Mouse (Mus musculus) liver, embryonic 11.5 days (tissue): ENCODE measurements around the gene Slc44a1. TPM values are rescaled to one million over a fixed set of nuclear protein-coding genes. Genes with fewer than 3 reads are reported as not detected.

Experiments
- ATAC-seq: fragments of 200-750 bp; cut with Nextera tagmentation; replicated peaks from 2 replicates; pipeline ENCODE4 v1.8.0; 2017; ENCODE audit warnings: moderate number of reproducible peaks, mild to moderate bottlenecking, moderate TSS enrichment, moderate library complexity; ENCODE audit not compliant: low FRiP score
- DNase-seq: peaks from one replicate; pipeline ENCODE4 v3.0.0-alpha.2; 2017; ENCODE audit warnings: low spot score
- H3K27ac ChIP-seq: fragments of 300-500 bp; sonication (generic); 2 replicates; pipeline ENCODE4 v1.5.1; 2014; ENCODE audit warnings: mild to moderate bottlenecking, low read depth, low read length, control low read depth
- H3K27me3 ChIP-seq: fragments of 300-500 bp; sonication (generic); replicated peaks from 2 replicates; pipeline ENCODE4 v1.6.1; 2014; ENCODE audit warnings: low read length, mixed read lengths; ENCODE audit not compliant: control insufficient read depth, insufficient read depth
- H3K36me3 ChIP-seq: fragments of 300-500 bp; sonication (generic); 2 replicates; pipeline ENCODE4 v1.6.1; 2014; ENCODE audit warnings: mild to moderate bottlenecking, low read length, moderate library complexity, mixed read lengths; ENCODE audit not compliant: control insufficient read depth, insufficient read depth
- H3K4me1 ChIP-seq: fragments of 300-500 bp; sonication (generic); replicated peaks from 2 replicates; pipeline ENCODE4 v1.6.1; 2014; ENCODE audit warnings: low read length, mixed read lengths; ENCODE audit not compliant: control insufficient read depth, insufficient read depth
- H3K4me2 ChIP-seq: fragments of 300-500 bp; sonication (generic); 2 replicates; pipeline ENCODE4 v1.6.1; 2014; ENCODE audit warnings: mild to moderate bottlenecking, control low read depth, moderate library complexity
- H3K4me3 ChIP-seq: fragments of 300-500 bp; sonication (generic); 2 replicates; pipeline ENCODE4 v1.5.1; 2014; ENCODE audit warnings: low read depth, low read length, control low read depth
- H3K9ac ChIP-seq: fragments of 300-500 bp; sonication (generic); 2 replicates; pipeline ENCODE4 v1.6.1; 2014; ENCODE audit warnings: low read depth, low read length, control low read depth
- H3K9me3 ChIP-seq: fragments of 300-500 bp; sonication (generic); 2 replicates; pipeline ENCODE4 v1.6.1; 2016; ENCODE audit warnings: low read length, inconsistent platforms, mixed read lengths; ENCODE audit not compliant: control insufficient read depth
- WGBS: fragments of 180-500 bp; shearing (Covaris S2); extraction: QIAGEN DNeasy Blood & Tissue Kit; methylation state at CpG from one replicate; pipeline ENCODE4 v1.1.7; 2014; 5-methylcytosine and 5-hydroxymethylcytosine counted together
- polyA plus RNA-seq: library from polyadenylated mRNA; unstranded; fragments of >200 nt; fragmentation: Nextera tagmentation; extraction: Ambion mirVana; gene quantifications from 2 replicates; pipeline ENCODE4 v1.2.1, GENCODE M21; 2014

Gene Slc44a1
- polyA plus RNA-seq, 1 experiment from 2014 or later = 19.2 TPM

DNA sequence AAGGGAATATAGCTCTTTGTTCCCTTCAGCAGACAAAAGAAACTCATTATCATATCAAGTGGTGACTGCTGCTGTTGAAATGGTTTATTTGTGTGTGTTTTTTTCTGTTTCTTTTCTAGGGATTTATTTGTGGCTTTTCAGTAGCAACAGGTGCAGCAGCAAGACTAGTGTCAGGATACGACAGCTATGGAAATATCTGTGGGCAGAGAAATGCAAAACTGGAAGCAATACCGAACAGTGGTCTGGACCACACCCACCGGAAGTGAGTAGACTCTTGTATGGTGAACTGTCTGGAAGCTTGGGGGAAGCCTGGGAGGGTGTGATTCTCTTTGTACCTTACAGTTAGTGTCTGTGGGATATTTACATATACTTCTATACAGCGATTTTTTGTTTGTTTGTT lies 51.1 kb downstream of the Slc44a1 start:
- Histone ChIP-seq H3K4me1 (no peaks in the 10 kb centered on the region; the same call in 1 of the 2 replicates), H3K27me3 (no peaks in the 10 kb centered on the region), H3K4me2 (no peak overlapping the region), H3K36me3 (no peaks in the 10 kb centered on the region), H3K27ac (no peak overlapping the region), H3K9me3 (no peaks in the 10 kb centered on the region), H3K4me3 (no peak overlapping the region), H3K9ac (no peak overlapping the region)
- ATAC-seq (no peak), DNase-seq (no peak)
- 58% methylated on average over 4 of the region's 4 CpGs for WGBS

DNA sequence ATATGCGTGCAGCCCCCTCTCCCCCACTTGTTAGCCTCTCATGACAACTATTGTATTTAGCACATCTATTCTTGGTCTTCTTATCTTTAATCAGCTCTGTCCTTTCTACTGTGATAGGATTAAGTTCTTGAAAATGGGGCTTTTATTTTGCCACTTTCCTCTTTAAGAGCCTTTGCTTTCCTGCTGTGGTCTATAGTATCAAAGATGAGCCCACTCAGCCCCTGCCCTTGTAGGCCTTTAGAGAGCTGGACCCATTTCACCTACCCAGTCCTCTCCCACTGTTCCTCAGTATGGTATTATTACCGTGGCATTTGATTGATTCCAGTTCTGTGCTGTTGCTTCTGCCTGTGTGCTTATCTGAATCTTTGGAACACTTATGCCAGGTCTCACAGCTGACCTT lies 55.4 kb downstream of the Slc44a1 start:
- H3K4me2 ChIP-seq = no peak overlapping the region
- H3K4me3 ChIP-seq = no peak overlapping the region
- H3K27me3 ChIP-seq = no peaks in the 10 kb centered on the region
- no peaks in the 10 kb centered on the region; the same call in 1 of the 2 replicates for H3K4me1 ChIP-seq
- no peaks in the 10 kb centered on the region for H3K36me3 ChIP-seq
- no peak overlapping the region for H3K9ac ChIP-seq
- WGBS = 56% methylated on average over 2 of the region's 2 CpGs
- H3K9me3 ChIP-seq = no peaks in the 10 kb centered on the region
- DNase-seq = no peak
- H3K27ac ChIP-seq = no peak overlapping the region
- no peak for ATAC-seq

DNA sequence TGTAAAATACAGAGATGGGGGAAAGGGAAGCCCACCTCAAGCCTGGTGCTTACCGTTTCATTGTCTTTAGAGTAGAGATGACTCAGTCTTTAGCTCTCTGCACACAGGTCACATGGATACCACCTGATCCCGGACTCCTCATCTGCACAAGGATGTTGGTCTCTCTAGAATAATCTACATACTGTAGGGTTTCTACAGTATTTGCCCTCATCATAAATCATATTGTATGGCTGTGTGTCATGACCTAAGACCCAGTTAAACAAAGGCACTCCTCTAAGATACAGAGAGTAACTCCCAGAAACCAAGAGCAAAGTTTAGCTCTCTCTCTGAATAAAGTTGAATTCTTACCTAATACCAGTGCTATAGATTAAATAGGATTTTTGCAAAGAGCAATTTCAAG lies 62.6 kb downstream of the Slc44a1 start:
- DNase-seq = no peak
- no peak for ATAC-seq
- 91% methylated on average over 2 of the region's 2 CpGs for WGBS

DNA sequence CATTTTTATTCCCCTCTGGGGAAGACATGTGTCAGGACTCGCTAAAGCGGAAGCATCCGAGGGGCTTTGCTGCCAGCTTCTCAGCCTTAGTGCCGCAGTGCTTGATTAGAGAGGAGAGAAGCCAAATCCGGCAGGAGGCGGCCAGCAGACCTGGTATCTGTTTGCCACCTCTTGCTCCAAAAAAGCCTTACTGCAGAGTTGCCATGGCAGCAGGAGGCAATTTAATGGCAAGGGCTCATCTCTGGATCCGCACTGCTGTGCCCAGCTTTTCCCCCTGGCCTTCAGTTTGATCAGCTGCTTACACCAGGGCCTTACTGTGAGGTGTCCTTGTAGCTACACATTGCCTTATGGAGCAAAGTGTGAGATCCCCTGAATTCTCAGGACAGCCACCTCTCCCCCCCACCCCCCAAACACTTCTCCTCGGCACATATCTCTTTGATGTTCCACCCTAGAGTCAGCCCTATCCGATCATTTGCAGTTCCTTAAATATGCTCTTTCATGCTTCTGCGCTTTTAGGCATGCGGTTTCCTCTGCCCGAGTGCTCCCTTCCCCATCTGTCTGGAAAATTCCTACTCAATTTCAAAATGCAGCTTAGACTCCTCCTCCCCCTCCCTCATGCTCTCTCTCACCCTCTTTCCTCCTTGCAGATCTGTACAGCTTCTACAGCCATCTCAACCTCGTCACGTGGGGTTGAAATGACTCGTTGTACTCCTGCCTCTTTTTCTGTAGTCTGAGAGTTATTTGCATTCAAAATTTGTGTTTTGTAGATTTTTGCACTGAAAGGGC lies 72.1 kb downstream of the Slc44a1 start:
- H3K36me3 ChIP-seq = no peaks in the 10 kb centered on the region
- DNase-seq (no peak), ATAC-seq (no peak)
- H3K9me3 ChIP-seq = no peaks in the 10 kb centered on the region
- H3K4me1 ChIP-seq = peaks cover 9% of the 10 kb centered on the region
- H3K4me3 ChIP-seq = no peak overlapping the region
- 56% methylated on average over 15 of the region's 15 CpGs for WGBS
- no peaks in the 10 kb centered on the region for H3K27me3 ChIP-seq
- no peak overlapping the region for H3K4me2 ChIP-seq
- no peak overlapping the region for H3K9ac ChIP-seq
- H3K27ac ChIP-seq = no peak overlapping the region

More for the DNA sequence above, 62.6 kb downstream of the Slc44a1 start:
- Histone ChIP-seq H3K4me1 (no peaks in the 10 kb centered on the region), H3K9ac (no peak overlapping the region), H3K9me3 (no peaks in the 10 kb centered on the region), H3K27me3 (no peaks in the 10 kb centered on the region), H3K4me2 (no peak overlapping the region), H3K27ac (no peak overlapping the region), H3K36me3 (no peaks in the 10 kb centered on the region), H3K4me3 (no peak overlapping the region)

GRCm38 (mm10) chr4:53513276-53514081 lies 73.3 kb downstream of the Slc44a1 start:
- Histone ChIP-seq H3K27ac (no peak overlapping the region), H3K4me2 (no peak overlapping the region), H3K4me1 (peaks cover 9% of the 10 kb centered on the region), H3K9ac (no peak overlapping the region), H3K27me3 (no peaks in the 10 kb centered on the region), H3K9me3 (no peaks in the 10 kb centered on the region), H3K4me3 (no peak overlapping the region), H3K36me3 (no peaks in the 10 kb centered on the region)
- WGBS = 50% methylated on average over 11 of the region's 11 CpGs
- 0 out of 2 replicates have a peak, but pooled peaks have one; percentile 18 for ATAC-seq
- DNase-seq = no peak

DNA sequence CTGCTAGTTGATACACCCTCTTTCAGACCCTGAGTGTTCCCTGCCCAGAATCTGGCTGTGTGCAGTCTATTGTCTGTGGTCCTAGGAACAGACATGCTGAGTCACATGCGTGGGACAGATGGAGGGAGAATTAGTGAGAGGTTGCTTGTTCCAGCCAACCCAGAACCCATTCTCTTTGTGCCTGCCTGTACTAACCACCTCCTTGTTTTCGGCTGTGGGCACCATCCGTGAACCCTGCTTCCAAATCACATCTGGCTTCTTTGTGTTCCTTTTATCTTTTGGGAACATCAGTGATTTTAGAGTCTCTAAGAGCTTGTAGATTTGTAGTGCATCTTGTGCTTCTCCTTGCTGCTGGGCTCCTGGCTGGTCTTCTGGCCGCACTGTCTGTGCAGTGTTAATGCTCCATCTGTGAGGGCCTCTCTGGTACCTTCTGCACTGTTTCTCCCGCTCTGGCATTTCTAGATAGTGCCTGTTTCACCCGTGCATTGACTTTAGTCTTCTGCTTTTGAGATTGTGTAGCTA lies 75.9 kb downstream of the Slc44a1 start:
- WGBS = 62% methylated on average over 6 of the region's 6 CpGs
- Histone ChIP-seq H3K4me1 (peaks cover 9% of the 10 kb centered on the region), H3K27me3 (no peaks in the 10 kb centered on the region), H3K9me3 (no peaks in the 10 kb centered on the region), H3K4me2 (no peak overlapping the region), H3K4me3 (no peak overlapping the region), H3K9ac (no peak overlapping the region), H3K36me3 (no peaks in the 10 kb centered on the region), H3K27ac (no peak overlapping the region)
- DNase-seq (no peak), ATAC-seq (no peak)

DNA sequence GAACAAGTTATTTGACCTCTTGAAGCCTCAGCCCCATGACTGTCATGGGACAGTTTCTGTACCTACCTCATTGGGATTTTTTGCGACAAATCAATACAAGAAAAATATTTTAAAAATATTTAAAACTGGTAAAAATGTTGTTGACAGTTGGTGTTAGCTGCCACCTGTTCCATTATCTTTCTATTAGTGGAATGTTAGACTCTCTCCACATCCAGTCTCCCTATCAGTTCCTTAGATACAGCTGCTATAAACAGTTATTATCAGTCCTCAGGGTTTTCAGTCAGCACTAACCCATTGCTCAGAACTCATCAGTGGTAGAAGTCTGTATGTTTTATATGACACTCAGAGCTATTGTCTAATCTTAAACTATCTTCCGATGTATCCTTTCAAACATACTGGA lies 79.2 kb downstream of the Slc44a1 start:
- ATAC-seq (no peak), DNase-seq (no peak)
- Histone ChIP-seq H3K9ac (no peak overlapping the region), H3K4me1 (no peaks in the 10 kb centered on the region; the same call in 1 of the 2 replicates), H3K4me2 (no peak overlapping the region), H3K27ac (no peak overlapping the region), H3K9me3 (no peaks in the 10 kb centered on the region), H3K27me3 (no peaks in the 10 kb centered on the region), H3K4me3 (no peak overlapping the region), H3K36me3 (no peaks in the 10 kb centered on the region)
- WGBS = 94% methylated on average over 2 of the region's 2 CpGs

GRCm38 (mm10) chr4:53521028-53521427 lies 80.8 kb downstream of the Slc44a1 start:
- 70% methylated on average over 8 of the region's 8 CpGs for WGBS
- Histone ChIP-seq H3K9me3 (no peaks in the 10 kb centered on the region), H3K9ac (no peak overlapping the region), H3K27ac (no peak overlapping the region), H3K27me3 (no peaks in the 10 kb centered on the region), H3K4me2 (no peak overlapping the region), H3K4me1 (no peaks in the 10 kb centered on the region), H3K4me3 (no peak overlapping the region), H3K36me3 (no peaks in the 10 kb centered on the region)
- no peak for ATAC-seq
- DNase-seq = no peak
